Mouse (Mus musculus) gastrocnemius, postnatal 4 days (tissue): Measurements from ENCODE around the gene Tnrc6b. TPM values are rescaled to one million over a fixed set of nuclear protein-coding genes. Genes with fewer than 3 reads are reported as not detected.

ENCODE experiments used
- DNase-seq, 2 experiments: peaks; one replicate each; pipeline ENCODE4 v3.0.0; 2021 to 2022; ENCODE audit warnings: low spot score in 2 of 2, mixed read lengths in 2 of 2
- microRNA-seq: library from miRNA; unstranded; fragments of <30 nt; microRNA quantifications from one replicate; pipeline ENCODE4 v1.2.0, GENCODE M21; 2021
- total RNA-seq, 2 experiments: library from RNA; stranded (reverse); gene quantifications; 2 replicates each; pipeline ENCODE4 v1.2.3; 2021

Gene Tnrc6b
- total RNA-seq, 2 experiments from 2014 or later, result 80.8 to 81.1 TPM

DNA sequence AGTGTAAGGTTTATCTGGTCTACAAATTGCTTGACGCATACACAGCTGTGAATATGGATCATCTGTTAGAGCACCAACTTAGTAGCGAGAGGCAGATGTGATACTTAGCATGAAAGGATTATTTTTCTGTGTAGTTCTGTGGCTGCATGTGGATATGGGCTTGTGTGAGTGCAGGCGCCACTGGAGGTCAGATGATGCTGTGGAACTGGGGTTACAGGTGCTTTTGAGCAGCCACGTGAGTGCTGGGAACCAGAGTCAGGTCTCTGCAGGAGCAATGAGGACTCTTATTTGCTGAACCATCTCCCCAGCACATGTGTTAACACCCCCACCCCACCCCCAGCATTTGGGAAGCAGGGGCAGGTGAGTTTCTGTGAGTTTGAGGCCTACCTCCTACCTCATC is 238.3 kb downstream of the Tnrc6b start:
- DNase-seq, result no peak

DNA sequence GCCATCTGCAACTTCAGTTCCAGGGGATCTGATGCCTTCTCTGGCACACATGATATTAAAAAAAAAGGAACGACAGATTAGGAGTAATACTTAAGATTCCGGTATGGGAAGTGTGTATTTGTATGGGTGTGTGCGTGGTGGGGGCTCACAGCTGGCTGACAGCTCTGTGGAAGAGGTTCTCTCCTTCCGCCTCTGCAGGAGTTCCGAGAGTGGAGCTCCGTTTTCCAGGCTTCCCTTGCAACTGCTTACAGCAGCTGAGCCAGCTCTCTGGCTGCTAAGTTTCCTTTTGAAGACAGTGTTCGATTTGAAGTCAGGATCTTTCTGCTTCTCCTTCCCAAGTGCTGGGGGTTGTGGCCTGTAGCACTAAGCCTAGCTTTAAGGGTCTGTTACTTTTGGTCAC is 238.9 kb downstream of the Tnrc6b start:
- no peak for DNase-seq

DNA sequence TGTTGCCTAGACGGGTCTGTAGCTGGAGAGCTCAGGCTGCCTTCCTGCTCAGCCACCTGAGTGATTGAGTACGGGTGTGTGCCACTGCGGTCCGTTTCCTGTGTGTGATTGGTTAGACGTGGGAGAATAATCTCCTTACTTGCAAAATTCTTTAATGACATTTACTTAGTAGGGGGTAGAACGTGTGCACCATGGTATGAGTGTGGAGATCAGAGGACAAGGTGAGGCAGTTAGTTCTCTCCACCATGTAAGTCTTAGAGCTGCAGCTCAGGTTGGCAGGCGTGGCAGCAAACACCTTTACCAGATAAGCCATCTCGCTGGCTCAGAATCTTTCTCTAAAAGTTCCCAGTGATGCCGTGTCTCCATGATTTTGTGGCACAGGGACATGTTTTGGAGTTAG is 242.9 kb downstream of the Tnrc6b start:
- DNase-seq, result no peak

DNA sequence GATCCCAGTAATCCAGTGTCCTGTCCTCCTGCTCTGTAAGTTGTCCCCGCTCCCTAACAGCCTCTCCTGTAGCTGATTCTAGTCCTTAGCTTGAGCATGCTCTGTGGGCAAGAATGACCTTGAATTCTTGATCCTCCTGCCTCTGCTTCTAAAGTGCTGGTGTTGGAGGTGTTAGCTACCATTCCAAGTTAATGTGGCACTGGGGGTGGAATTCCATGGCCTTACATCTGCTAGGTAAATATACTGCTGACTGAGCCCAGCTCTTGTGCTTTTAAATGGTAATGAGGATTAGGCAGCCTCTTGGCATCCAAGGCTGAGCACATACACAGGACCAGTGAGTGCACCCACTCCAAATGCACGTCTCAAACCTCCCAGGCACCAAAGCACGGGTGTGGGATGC is 243.7 kb downstream of the Tnrc6b start:
- DNase-seq, result no peak

DNA sequence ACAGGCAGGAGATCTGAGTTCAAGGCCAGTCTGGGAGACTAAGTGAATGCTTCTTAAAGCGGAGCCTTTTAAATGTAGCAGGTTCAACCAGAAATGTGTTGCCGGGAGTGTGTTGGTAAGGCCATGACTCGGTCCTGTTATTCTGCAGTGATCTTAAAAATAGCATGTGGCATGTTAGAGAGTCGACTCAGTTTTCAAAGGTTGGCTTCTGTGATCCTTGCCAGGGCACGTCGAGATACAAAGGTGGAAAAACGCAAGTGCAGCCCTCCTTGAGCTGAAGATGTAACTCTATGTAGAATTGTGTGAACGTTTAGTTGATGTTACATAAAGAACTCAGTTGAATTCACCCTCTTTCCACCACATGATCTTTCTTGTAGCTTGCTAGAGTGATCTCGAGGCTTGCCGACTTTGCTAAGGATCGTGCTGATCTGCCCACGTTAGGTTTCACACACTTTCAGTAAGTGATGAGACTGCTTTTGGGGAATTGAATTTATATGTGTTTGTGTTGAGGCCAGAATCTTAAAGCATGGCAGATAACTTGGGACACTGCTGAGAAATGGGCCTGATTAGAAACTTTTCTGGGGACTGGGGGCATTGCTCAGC is 244.8 kb downstream of the Tnrc6b start:
- no peak for DNase-seq

DNA sequence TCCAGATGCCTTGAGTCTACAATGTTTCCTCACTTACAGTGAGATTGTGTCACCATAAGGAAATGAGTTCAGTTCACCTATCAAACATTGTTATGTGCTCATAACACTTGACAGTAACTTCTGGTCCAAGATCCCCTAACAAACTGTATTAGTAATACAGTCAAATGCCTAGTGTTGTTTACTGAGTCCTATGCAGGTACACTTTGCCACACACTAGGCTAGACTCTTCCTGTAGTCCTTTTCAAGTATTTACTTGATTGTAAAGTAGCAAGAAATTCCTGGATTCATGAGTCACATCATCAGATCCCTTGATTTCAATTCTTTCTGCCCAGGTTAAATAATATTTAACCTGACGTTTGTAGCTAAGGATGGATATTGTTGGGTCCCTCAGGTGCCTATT is 258.3 kb downstream of the Tnrc6b start:
- no peak for DNase-seq

DNA sequence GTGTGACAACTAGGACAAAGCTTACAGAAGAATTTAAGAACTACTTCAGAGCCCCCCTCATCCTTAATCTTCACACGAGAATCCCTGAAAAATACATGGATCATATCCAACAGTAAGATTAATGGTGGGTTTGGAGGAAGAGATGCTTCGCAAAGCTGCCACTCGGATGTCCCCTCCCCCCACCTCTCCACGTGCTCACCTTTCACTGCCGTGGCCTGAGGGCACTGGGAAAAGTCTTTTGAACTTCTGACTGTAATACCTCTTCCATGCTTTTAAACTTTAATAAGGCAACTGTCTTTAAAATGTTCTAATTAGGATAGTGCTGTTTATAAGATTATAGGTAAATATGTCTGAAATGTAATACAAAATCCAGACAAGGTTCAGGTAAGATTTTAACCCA is 263.2 kb downstream of the Tnrc6b start:
- DNase-seq, result no peak

DNA sequence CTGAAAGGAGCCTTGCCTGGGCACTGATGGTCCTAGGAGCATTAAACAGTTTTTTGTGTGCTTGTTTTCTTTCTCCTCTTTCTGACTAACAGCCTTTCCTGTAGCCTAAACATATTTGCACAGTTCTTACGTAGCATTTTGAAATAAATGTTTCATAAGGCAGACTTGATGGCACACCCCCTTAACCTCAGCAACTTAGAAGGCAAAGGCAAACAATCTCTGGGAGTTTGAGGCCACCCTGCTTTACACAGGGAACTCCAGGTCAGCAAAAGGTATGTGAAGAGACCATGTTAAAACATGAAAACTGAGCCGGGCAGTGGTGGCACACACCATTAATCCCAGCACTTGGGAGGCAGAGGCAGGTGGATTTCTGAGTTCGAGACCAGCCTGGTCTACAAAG is 264.6 kb downstream of the Tnrc6b start:
- no peak for DNase-seq

DNA sequence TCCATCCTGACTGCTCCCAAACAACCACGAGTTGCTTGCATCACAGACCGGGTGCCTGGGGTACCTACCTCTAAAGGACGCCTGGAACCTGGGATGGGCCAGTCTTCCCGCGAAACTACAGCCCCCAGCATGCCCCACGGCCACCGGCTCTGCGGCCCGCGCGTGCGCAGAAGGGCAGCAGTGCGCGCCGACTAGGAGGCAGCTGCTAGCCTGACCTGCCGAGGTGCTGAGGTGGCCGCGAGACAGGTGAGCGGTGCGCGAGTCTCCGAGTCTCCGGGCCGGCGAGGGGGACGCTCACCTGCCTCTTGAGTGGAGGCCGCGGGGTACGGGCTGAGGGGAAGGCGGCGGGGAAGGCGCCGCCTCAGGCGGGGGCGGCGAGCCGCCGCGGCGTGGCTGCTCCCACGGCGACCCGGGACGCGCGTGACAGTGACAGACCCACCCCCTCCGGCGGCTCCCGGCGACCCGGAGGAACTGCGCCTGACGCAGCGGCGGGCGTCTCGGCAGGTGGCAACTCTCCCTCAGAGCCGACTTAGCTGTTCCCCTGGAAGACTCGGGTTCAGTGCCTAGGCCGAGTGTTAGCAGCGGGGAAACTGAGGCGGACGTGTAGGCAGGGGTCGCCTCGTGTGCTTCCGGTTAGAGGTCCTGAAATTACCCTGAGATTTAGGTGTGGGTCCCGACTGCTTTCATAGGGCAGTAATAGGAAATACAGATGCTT is 266.7 kb downstream of the Tnrc6b start, which contains the start of gene Sgsm3:
TSS of gene Sgsm3 (plus strand) at position 146 of the 715 bp plus-strand sequence.
- DNase-seq, result peak; percentile 67 to 82

DNA sequence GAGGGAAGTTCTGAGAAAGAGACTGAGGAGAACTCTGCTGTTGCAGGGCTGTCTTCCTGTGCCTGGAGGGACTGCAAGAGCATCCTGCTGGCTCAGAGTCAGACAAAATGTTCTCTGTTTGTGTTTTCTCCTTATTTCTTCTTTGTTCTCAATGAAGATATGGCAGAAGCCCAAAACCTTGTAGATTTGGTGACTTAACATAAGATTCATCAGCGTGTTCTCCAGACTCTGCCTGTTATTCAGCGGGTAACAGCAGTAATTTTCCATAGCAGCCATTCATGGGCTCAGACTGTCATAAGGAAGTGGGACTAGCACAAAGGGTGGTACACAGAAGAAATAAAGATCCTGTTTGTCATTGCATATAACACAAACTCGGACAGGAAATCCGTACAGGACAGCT is 268.5 kb downstream of the Tnrc6b start:
- DNase-seq, result no peak

DNA sequence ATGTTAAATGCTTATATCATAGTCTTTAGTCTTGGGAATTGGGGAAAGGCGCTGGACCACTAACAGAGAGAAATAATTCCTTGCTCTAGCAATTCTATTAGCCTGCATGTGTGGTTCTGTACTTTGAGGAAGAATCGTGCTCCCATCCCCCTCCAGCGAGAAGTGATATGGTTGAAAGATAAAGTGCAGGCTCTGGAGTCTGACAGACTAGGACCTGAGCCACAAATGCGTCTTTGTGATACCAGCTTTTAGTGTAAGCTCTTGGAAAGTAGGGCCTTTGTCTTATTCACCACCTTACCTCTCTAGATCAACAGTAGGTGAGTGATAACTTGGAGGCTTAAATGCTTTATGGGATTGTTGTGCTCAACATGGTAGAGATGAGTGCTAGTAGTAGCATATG is 270.1 kb downstream of the Tnrc6b start:
- DNase-seq, result no peak

DNA sequence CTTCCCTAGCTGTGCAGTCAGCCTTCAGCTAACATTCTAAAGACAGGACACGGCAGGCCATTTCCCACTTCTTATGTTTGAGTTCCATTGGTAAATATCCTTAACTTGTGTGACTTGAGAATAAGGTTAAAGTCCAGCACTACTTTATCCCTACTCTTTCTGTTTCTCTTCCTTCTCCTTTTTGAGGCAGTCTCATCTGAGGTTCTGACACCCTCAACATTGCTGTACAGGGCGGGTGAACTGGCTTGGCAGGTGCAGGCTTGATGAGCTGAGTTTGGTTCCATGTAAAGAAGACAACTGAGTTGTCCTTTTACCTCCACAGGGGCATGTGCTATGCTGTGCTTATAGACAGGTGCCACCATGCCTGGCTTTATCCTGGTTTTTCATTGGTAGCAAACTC is 272.2 kb downstream of the Tnrc6b start:
- no peak for DNase-seq

DNA sequence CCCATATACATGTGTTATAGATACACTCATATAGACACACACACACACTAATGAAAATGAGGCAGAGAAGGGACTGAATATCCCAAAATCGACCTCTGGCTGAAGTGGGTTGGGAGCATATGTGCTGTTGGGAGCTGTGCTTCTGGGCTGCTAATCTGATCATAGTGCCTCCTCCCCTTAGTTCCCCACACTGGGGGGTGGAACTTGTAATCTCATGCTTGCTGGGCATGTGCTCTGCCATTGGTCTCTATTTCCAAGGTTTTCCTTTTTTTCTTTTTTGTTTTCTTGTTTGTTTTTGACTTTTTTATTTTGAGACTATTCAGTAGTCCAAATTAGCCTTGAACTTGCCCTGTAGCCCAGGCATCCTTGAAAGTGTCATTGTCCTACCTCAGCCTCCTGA is 277.2 kb downstream of the Tnrc6b start:
- DNase-seq, result no peak

DNA sequence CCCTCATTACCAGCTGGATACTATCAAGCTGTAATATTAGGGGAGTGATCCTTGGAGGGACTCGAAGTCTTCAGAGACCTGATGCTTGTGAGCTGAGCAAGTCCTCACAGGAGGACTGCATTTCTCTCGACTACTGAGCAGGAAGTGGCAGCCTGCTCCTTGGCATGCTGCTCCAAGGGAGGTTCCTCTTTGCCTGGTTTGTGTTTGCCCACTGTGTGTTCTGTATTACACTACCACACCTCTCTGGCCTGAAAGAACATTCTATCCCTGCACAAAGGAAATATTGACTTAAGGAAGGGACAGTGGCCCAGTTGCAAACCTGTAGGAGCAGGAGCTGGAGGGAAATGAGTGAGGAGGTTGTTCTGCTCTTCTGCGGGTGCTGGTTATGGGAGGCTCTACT is 278.6 kb downstream of the Tnrc6b start:
- DNase-seq, result no peak

Small RNAs within 50 kb of the gene (microRNA-seq; reads per million reads assigned to microRNA genes)
- 4.4 reads per million, percentile 16 among the genes with 10 or more reads in this experiment for gene Mir5113

Other genes with a start within 250 kb of the Tnrc6b start
- not detected for gene Enthd1, start 146.2 kb upstream of the Tnrc6b start, total RNA-seq
- gene Grap2, start 138.7 kb upstream of the Tnrc6b start, total RNA-seq, result under 1 TPM; 0.32 to 0.75 TPM
- gene Fam83f, start 39.5 kb upstream of the Tnrc6b start, total RNA-seq, result under 1 TPM; 0.70 to 0.93 TPM
- 100 to 1,000 TPM; 123 to 128 TPM for gene Adsl, start 237.2 kb downstream of the Tnrc6b start, total RNA-seq